Mouse (Mus musculus): Measurements from ENCODE around the gene Cdan1.

The Cdan1 gene

GRCm38 (mm10) chr2:120841211-120841610, 8.7 kb downstream of the Cdan1 start:
- TF ChIP-seq GATA4 (IDR thresholded peaks at IDR 0.05; ENCODE audit: insufficient replicate concordance, low read length) = no peak

DNA sequence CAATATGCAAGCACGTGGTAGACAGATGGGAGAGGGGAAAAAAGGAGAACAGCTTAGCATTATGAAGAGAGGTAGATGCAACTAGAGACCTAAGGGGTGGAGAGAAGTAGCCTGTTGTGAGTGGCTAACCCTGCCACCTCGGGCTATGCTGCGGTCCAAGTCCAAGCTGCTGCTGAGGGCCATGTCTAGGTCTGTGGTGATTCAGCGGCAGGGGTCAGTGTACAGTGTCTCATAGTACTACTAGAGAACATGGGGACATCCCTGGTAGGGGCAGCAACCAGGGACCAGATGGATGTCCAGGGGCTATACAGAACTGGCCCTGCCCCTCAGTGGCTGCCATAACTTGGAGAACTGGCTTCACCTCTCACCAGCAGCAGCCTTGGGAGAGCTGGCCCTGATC, 14.8 kb downstream of the Cdan1 start:
- no peak for TF ChIP-seq GATA4 (IDR thresholded peaks at IDR 0.05; ENCODE audit: insufficient replicate concordance, low read length)

DNA sequence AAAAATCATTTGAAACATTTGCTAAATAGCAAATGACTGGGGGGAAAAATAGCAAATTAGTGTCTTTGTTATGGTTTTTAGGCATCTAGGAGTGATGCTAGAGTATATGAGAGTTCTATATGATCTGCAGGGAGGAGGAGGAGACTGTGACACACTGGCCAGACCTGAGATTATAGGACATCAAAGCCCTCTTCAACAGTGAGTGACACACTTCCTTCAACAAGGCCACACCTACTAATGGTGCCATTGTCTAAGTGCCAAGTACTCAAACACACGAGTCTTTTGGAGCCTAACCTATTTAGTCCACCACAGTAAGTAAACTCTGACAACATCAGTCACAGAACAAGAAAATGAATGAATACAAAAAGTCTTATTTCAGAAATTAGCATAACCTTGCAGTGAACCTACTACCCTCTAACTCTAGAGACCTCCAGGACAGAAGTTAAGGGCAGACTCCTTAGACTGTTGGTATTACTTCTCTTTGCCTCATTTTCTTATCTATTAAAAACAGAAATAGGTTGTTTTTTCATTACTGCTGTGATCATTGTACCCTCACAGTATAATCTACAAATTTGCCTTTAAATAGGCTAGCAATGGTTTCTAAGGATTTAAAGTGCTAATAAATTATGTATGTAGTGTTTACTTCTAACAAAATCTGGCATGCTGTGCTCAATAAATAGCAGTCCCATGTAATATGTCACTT, 22.8 kb downstream of the Cdan1 start:
- TF ChIP-seq GATA4 (IDR thresholded peaks at IDR 0.05; ENCODE audit: insufficient replicate concordance, low read length) = no peak

- TF ChIP-seq GATA4 (IDR thresholded peaks at IDR 0.05; ENCODE audit: insufficient replicate concordance, low read length) = no peak
These were observed 79.5 kb downstream of the Cdan1 start for GRCm38 (mm10) chr2:120770265-120770935.

DNA sequence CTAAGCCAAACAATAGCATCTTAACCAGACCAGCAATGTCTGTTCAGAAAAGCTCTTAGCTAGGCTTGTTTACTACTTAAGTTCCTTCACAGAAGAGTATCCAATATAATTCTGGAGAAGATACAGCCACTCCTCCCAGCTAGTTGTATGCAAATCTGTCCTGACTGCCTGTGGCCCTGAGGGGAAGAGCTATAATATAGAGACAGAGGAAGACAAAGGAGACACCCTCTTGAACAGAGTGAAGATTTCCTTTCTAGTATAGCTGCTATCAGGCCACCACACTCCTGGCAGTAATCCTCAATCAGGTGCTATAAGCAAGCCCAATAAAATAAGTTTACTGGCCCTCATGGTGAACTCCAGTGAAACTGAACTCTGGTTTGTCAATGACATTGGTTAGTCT, 88.0 kb downstream of the Cdan1 start:
- no peak for TF ChIP-seq GATA4 (IDR thresholded peaks at IDR 0.05; ENCODE audit: insufficient replicate concordance, low read length)

GRCm38 (mm10) chr2:120748041-120748440, 101.9 kb downstream of the Cdan1 start:
- no peak for TF ChIP-seq GATA4 (IDR thresholded peaks at IDR 0.05; ENCODE audit: insufficient replicate concordance, low read length)

DNA sequence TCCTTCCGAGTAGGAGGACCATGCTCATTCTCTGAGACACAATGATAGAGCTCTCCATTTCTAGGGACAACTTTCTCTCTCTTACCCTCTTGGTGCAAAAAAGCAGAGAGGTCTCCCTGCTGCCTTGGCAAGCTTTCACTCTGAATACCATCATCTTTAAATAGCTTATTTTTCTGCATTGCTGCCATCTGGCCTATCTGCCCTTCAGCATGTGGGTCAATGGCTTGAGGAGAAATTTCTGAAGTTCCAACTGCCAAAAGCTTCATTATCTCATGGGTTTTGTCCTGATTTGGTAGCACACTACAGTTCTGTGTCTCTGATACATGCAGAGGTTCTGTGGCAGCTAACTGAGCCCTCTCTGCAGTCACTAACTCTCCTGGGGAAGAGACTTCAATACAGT, 104.4 kb downstream of the Cdan1 start:
- no peak for TF ChIP-seq GATA4 (IDR thresholded peaks at IDR 0.05; ENCODE audit: insufficient replicate concordance, low read length)

GRCm38 (mm10) chr2:120731877-120732530, 117.9 kb downstream of the Cdan1 start:
- no peak for TF ChIP-seq GATA4 (IDR thresholded peaks at IDR 0.05; ENCODE audit: insufficient replicate concordance, low read length)

DNA sequence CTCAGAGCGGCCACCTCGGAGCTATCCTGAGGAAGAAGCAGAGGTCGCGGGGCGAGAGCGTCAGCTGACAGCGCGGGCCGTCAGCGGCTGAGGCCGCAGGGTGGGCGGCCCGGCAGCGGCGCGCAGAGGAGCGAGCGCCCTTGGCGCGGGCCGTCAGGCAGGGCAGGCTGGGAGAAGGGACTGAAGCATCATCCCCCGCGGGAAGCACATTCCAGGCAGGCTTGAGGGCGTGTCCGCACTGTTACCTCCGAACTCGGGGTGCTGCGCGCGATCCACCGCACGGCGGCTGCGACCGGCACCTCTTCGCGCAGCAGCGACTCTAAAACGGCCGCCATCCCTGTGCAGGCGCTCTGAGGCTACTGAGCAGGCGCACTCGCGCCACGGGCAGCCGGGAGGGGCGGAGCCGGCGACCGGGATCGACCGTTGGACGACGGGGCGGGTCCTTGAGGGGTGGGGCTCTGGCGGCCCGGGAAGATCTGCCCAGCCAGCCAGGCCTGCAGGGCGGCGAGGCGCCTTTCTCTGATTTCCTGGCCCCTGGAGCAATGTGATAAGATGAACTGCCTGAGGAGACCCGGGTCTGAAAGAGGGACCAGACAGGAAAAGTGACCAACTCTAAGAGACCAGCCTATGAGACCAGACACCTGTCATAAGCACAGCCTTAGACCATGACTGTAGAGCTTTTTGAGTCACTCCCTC, 118.6 kb downstream of the Cdan1 start:
- TF ChIP-seq GATA4 (IDR thresholded peaks at IDR 0.05; ENCODE audit: insufficient replicate concordance, low read length) = peak; percentile 73; the same call in 1 of the 2 replicates

DNA sequence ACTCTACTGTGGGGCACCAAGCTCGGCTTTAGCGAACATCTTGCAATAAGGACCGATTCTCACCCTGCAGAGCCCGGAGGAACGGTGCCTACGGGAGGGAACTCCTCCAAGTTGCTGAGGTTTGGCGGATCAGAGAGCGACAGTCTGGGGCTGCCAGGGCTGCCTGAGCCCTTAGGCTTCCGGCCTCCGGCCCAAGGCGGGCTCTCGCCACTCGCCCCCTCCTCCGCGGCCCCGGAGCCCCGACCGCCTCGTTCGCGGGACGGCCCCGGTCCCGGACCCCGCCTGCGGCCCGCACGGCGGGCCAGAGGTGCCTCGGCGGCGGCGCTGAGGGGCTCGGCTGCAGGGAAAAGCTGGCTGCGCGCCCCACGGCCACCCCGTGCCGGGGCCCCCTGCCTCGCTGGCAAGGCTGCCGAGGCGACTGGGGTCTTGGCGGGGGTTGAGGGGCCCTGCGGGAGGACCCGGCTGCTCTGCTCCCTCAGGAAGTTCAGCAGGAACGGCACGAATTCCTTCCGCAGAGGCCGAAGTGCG, 119.2 kb downstream of the Cdan1 start:
- TF ChIP-seq GATA4 (IDR thresholded peaks at IDR 0.05; ENCODE audit: insufficient replicate concordance, low read length) = no peak

GRCm38 (mm10) chr2:120729775-120730585, 119.9 kb downstream of the Cdan1 start:
- no peak for TF ChIP-seq GATA4 (IDR thresholded peaks at IDR 0.05; ENCODE audit: insufficient replicate concordance, low read length)

GRCm38 (mm10) chr2:120724176-120724575, 125.8 kb downstream of the Cdan1 start:
- TF ChIP-seq GATA4 (IDR thresholded peaks at IDR 0.05; ENCODE audit: insufficient replicate concordance, low read length) = no peak

DNA sequence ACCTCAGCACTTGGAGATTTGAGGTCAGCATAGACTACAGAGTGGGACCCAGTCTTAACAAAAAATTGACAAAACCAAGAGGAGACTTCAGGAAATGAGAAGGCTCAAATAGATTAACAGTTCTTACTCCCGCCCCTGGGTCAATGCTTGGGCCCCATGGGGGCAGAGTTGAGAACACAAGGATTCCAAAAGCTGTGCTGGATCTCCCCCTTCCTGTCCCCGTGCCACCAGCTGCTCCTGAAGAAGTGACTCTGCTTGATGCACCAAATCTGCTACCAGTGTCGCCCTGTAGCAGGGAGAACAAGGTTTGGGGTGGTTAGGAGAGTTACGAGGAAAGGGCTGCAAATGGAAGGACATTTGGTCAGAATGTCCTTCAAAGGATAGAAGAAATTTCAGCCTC, 126.3 kb downstream of the Cdan1 start:
- no peak for TF ChIP-seq GATA4 (IDR thresholded peaks at IDR 0.05; ENCODE audit: insufficient replicate concordance, low read length)

GRCm38 (mm10) chr2:120722491-120722890, 127.4 kb downstream of the Cdan1 start:
- no peak for TF ChIP-seq GATA4 (IDR thresholded peaks at IDR 0.05; ENCODE audit: insufficient replicate concordance, low read length)

DNA sequence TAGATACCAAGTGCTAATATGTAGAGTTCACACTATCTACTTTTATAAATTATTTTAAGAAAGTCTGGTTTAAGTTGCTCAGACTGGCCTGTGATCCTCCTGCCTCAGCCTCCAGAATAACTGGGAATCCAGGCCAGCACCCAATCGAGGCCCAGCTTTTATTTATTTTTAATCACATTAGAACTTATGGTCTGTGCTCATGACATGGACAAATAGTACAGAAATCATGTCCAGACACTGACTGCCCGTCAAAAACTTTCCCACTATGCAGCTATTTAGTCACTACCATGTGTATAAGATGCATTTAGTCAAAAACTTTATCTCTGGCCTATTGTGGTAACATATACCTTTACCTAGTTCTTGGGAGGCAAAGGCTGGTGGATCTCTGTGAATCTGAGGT, 128.0 kb downstream of the Cdan1 start:
- no peak for TF ChIP-seq GATA4 (IDR thresholded peaks at IDR 0.05; ENCODE audit: insufficient replicate concordance, low read length)
